Comparison of ENCODE assay signal across 10 mouse cellular contexts in genomic region chr3:20792503-20792902, GRCm38 (mm10).
DNase-seq lines count a peak whose midpoint lies in the region; ATAC-seq lines count a peak whose summit lies in the region.
"Had no signal": no experiment of that assay in that cellular context is flagged by ENCODE, and none has a peak within 500 bp of the region (broad histone marks: within the 10 kb centered on the region; RNA-seq: fewer than 3 reads in every experiment).

No protein-coding gene starts in this region.

- no peak for ATAC-seq in erythroblast, adult 5-6 weeks (replicated peaks; ENCODE audit: low FRiP score, poor library complexity, severe bottlenecking)
- ATAC-seq: forebrain, embryonic 13.5 days had no signal

- peak; percentile 2 for DNase-seq in adrenal gland, adult 2 months
- DNase-seq in adrenal gland, adult 8-10 months = no peak
- DNase-seq in kidney, postnatal 14 days = peak; percentile 25
- no peak for DNase-seq in kidney, adult 11 months
- peak; percentile 76 for DNase-seq in heart, adult 8-10 months (ENCODE audit: low spot score)
- DNase-seq in lung, postnatal 14 days = peak; percentile 33
- DNase-seq in right cerebral cortex, adult 2 months (ENCODE audit: low spot score in 2 of 2) = no peak
- DNase-seq: right cerebral cortex, postnatal 25 days had no signal

Comparison
In these comparisons a context has a peak if more than half of its experiments do, and no peak if none do; other contexts are left out.
1. DNase-seq: peak in adrenal gland, adult 2 months (single experiment), kidney, postnatal 14 days (single experiment), heart, adult 8-10 months (single experiment) and lung, postnatal 14 days (single experiment); none in adrenal gland, adult 8-10 months (single experiment), kidney, adult 11 months (single experiment) and right cerebral cortex, adult 2 months (0 of 2).